Mouse (Mus musculus) heart, postnatal 36 days (tissue): ENCODE data around the gene Adamtsl1. TPM values are rescaled to one million over a fixed set of nuclear protein-coding genes. Genes with fewer than 3 reads are reported as not detected.

ENCODE experiments used
- DNase-seq, 2 experiments: peaks; one replicate each; pipeline ENCODE4 v3.0.0; 2021 to 2022
- intact Hi-C: fragments of 180-260 bp; cut with DNase I; formaldehyde crosslinking; loops from one replicate; pipeline ENCODE4 v1.15.1; 2025
- total RNA-seq, 2 experiments: library from RNA; stranded (reverse); gene quantifications; 2 replicates each; pipeline ENCODE4 v1.2.3; 2021

The Adamtsl1 gene
- total RNA-seq, 2 experiments from 2014 or later: 2.4 to 3.6 TPM

GRCm38 (mm10) chr4:86126636-86127035, 612.7 kb downstream of the Adamtsl1 start:
- DNase-seq: no peak
- intact Hi-C loops: no loop called here

DNA sequence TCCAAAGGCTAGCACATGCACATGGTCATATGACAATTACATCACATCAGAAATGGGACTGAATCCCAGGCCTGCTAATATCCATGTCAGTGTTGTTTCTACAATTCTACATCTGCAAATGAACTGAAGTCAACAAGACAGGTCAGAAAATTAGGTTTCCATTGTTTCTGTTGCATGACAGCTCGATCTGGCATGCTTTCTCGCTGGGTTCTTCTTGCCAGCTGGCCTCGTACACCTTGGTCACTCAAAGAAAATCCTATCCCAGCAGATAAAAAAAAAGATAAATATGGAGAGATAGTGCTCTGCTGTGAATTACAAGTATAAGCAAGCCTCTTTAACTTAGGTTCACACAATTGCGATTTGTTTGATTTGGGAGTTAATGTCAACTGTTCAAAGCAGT, 644.6 kb downstream of the Adamtsl1 start:
- intact Hi-C loops: no loop called here
- no peak for DNase-seq

DNA sequence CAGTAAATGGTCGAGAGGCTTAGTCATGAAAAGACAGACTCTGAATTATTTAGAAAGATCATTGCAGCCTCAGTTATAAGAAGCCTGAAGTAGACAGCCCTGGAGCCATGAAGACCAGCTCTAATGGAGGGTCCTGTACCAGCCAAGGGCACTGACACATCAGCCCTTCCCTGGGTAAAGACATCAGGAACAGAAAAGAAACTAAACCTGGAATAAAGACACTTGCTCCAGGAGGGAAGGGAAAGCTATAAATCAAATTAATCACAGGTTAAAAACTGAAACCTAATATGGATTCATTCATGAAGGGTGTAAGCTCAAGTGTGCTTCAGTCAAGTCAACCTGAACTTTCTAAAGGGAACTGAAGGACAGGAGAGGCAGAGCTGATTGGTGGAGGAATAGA, 645.4 kb downstream of the Adamtsl1 start:
- intact Hi-C loops: no loop called here

DNA sequence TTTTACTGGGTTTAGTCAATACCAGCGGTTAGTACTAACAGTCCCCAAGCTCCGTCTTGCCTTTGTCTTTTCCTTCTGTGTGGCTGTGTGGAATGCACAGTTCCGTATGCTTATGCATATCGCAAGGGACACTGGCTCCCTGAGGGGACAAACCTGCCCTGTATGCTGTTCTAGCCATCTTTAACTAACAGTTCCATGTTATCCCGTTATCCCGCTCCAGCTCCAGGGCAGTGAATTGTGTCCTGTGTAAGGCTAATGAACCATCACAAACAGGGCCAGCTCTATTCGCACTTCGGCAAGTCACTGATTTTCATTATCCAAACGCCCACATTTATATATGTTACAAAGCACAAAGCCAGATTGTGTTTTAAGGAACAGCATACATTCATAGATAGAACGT, 656.8 kb downstream of the Adamtsl1 start:
- intact Hi-C loops: no loop called here

More for the DNA sequence above, 645.4 kb downstream of the Adamtsl1 start:
- no peak for DNase-seq

GRCm38 (mm10) chr4:86171461-86171860, 657.5 kb downstream of the Adamtsl1 start:
- DNase-seq: no peak
- intact Hi-C loops: no loop called here

More for the DNA sequence above, 656.8 kb downstream of the Adamtsl1 start:
- no peak for DNase-seq

- no peak for DNase-seq
Observed at GRCm38 (mm10) chr4:86177471-86177870, 663.5 kb downstream of the Adamtsl1 start.

GRCm38 (mm10) chr4:86178116-86178515, 664.1 kb downstream of the Adamtsl1 start:
- no peak for DNase-seq
- intact Hi-C loops: no loop called here

More at GRCm38 (mm10) chr4:86177471-86177870, 663.5 kb downstream of the Adamtsl1 start:
- intact Hi-C loops: no loop called here

DNA sequence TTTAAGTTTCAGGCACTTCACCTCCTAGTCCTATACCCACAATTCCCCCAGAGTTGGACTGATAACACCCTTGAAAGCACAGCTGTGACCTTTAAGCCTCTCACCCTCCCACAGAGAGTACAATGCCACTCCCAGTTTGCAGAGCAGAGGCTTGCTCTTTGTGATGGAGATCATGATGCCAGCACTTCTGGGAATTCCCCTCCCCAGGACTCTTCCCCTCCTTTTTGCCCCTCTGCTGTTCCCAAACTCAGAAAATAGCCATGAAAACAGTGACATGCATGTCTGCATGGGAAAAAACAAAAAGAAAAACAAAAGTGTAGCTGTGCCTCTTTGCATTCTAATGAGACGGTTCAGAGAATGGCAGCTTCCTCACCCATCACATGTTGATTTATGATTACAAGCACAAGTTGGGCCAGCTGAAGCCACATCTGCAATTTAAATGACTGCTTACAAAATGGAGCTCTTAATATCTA, 669.8 kb downstream of the Adamtsl1 start:
- intact Hi-C loops: no loop called here
- no peak for DNase-seq

- no peak for DNase-seq
- intact Hi-C loops: no loop called here
Observed at GRCm38 (mm10) chr4:86189853-86190252, 675.9 kb downstream of the Adamtsl1 start.

GRCm38 (mm10) chr4:86191195-86191594, 677.2 kb downstream of the Adamtsl1 start:
- intact Hi-C loops: no loop called here

GRCm38 (mm10) chr4:86201766-86202165, 687.8 kb downstream of the Adamtsl1 start:
- intact Hi-C loops: no loop called here
- no peak for DNase-seq

More at GRCm38 (mm10) chr4:86191195-86191594, 677.2 kb downstream of the Adamtsl1 start:
- DNase-seq: no peak

GRCm38 (mm10) chr4:86203288-86203687, 689.3 kb downstream of the Adamtsl1 start:
- no peak for DNase-seq
- intact Hi-C loops: no loop called here

- intact Hi-C loops: no loop called here
- no peak for DNase-seq
Observed at GRCm38 (mm10) chr4:86224875-86225274, 710.9 kb downstream of the Adamtsl1 start.

- intact Hi-C loops: no loop called here
- DNase-seq: no peak
Observed at GRCm38 (mm10) chr4:86227096-86227495, 713.1 kb downstream of the Adamtsl1 start.

DNA sequence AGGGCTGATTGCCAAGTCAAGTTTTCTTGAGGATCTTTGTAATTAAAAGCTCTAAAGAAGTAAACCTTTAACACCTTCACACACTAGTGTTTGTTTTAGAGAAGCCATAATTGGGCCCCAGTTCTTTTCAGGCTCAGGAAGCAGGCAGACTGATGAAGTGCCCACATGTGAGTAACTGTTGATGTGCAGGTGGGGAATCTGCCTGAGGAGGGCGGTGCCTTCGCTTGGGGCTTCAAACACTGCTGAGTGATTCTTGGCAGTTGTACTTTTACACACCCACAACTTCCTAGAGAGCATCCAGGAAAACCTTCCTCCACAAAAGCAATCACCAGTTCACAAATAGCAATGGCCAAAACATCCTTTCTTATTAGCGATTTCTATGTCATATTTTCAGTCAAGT, 719.2 kb downstream of the Adamtsl1 start:
- intact Hi-C loops: loop anchor here (5.0 kb wide), 1 partner anchor 154 kb away; no protein-coding TSS in a partner anchor
- peak in 1 of 2 experiments; percentile 5 for DNase-seq

DNA sequence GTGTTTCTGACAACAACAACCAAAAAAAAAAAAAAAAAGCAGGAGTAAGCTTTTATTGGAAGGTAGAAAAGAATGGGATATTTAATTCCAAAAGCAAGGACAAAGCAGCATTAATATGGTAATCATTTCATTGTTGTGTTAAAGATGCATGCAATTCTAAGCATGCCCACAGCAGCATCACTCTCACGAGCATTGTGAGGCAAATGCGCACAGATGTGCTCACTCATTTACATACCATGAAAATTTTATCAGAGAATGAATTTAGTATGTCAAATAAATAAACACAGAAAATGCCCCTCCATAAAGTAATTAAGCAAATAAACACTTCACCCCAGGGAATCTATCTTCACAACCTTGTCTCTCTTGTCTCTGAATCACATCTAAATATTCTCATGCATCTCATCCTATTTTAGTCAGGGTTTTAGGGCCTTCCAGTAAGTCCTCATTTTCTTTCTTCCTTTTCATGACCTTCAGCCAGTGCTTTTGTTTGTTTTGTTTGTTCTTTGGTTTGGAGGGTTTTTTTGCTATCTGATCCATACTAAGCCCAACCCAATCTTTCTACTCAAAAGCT, 728.0 kb downstream of the Adamtsl1 start:
- intact Hi-C loops: no loop called here
- no peak for DNase-seq

DNA sequence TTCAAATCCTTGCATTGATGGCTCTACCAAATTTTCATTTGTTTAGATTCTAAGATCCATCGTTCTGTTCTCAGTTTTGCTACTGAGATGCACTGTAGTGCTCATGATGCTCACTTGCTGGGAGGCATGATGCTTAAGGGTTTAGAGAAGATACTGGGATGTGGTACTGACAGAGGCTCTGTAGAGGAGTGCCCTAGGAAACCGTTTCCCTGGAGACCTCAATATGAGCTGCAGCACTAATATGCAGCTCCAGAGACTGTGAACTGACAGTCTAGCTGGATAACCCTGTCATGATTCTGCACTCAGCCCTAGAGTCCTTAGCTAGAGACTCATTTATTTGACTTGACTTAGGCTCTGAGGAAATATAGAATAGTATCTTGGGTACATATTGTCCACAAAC, 756.1 kb downstream of the Adamtsl1 start:
- DNase-seq: no peak

DNA sequence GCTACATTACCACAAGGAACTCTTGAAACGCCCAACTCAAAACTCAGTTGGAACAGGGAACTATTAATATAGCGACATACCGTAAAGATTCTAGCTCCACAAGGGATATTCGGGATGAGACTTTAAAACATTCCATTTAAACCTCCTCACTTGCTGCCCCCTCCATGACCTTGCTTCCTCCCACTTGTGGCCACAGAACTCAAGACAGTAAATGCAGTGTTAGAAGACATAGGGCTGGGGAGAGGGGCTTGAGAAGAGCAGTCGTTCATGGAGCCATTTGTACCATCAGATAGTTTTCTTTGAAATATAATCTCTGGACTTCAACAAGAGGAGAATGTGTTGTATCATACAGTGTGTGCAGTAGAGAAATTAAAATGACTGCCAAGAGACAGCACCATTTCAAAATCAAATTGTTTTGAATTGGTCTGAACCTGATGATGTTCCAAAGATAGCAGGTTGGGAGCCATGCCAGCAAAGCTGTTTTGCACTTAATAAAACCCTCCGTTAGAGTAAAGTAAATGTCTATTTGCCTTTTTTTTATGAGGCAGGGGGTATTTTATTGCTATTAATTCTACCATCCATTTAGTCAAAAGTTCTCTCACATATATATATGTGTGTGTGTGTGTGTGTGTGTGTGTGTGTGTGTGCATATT, 759.9 kb downstream of the Adamtsl1 start:
- intact Hi-C loops: no loop called here

More for the DNA sequence above, 756.1 kb downstream of the Adamtsl1 start:
- intact Hi-C loops: no loop called here

DNA sequence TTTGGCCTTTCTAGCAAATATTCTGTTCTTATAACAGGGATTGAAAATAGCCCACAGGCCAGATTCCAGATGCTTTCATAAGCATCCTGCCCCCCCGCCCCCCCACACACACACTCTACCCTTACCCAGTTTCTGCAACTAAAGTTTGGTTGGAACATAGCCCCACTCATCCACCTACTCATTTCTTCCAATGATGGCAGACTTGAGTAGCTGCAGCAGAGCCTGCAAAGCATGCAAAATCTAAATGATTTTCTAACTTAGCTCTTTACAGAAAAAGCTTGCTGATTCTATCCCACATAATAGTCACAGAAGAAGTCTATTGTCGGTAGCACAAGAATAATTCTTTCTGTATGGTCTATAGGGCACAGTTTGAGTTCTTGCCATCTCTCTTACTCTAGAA, 760.7 kb downstream of the Adamtsl1 start:
- intact Hi-C loops: no loop called here
- DNase-seq: no peak

More for the DNA sequence above, 759.9 kb downstream of the Adamtsl1 start:
- DNase-seq: no peak

GRCm38 (mm10) chr4:86276021-86276813, 762.2 kb downstream of the Adamtsl1 start:
- intact Hi-C loops: no loop called here
- no peak for DNase-seq

DNA sequence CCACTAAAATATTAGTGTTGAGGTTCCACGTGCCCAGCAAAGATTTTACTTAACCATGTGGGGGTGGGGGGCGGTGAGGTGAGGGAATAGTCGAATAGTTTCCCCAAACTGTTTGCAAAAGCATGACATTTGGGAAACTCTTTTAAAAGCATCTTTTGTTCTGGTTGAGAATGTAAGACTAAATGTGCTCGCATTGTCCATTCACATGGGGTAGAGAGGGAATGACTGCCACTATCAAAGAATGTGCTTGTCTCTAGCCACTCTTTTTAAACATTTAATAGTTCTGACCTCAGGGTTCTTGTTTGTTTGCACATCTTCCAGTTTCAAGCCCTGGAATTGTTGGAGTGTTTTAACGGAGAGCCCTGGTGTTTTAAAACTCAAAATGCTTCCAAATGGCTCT, 764.6 kb downstream of the Adamtsl1 start:
- no peak for DNase-seq
- intact Hi-C loops: no loop called here
